9 mouse cellular contexts compared by ENCODE assay signal in the genomic region with DNA sequence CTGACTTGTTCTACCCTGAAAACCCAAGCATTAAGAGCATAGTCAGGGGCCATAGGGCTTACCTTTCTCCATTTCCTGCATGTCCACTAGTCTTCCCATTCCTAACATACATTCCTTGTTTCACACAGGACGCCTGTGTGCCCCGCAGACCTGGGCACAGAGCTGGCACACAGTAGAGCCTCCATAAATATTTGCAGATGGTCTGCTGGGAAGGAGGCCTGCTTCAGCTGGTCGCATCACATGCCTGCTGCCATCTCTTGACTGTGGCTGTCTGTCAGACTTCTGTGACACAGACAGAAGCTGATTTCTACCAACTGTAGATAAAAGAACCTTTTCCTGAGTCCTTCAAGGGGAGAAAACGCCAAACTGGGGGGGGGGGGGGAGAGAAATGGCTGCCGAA.
DNase-seq lines count a peak whose midpoint lies in the region; ATAC-seq and TF ChIP-seq lines count a peak whose summit lies in the region.
"Had no signal": no experiment of that assay in that cellular context is flagged by ENCODE, and none has a peak within 500 bp of the region (broad histone marks: within the 10 kb centered on the region; RNA-seq: fewer than 3 reads in every experiment).

No protein-coding gene starts in this region.

- H3K9ac ChIP-seq in heart, postnatal 0 days (replicated peaks; ENCODE audit: low read depth, low read length) = no peak overlapping the region
- no peak overlapping the region for H3K9ac ChIP-seq in MEL (ENCODE audit: control insufficient read depth, low read depth, low read length, poor library complexity, severe bottlenecking)
- no peak overlapping the region for H3K9ac ChIP-seq in hindbrain, embryonic 16.5 days (ENCODE audit: low read depth, low read length)
- H3K9ac ChIP-seq in liver, embryonic 11.5 days (ENCODE audit: low read depth, low read length) = no peak overlapping the region

- H3K27me3 ChIP-seq in heart, postnatal 0 days (ENCODE audit: control insufficient read depth, insufficient read depth, low read length) = no peaks in the 10 kb centered on the region
- H3K27me3 ChIP-seq in MEL (ENCODE audit: control insufficient read depth in 1 of 2, insufficient read depth in 2 of 2, low read length in 2 of 2) = no peaks in the 10 kb centered on the region
- H3K27me3 ChIP-seq in hindbrain, embryonic 16.5 days (replicated peaks; ENCODE audit: control insufficient read depth, insufficient read depth, low read length) = no peaks in the 10 kb centered on the region
- no peaks in the 10 kb centered on the region for H3K27me3 ChIP-seq in liver, embryonic 11.5 days (replicated peaks; ENCODE audit: control insufficient read depth, insufficient read depth, low read length)
- H3K27me3 ChIP-seq: CH12.LX had no signal

- no peak for TF ChIP-seq RAD21 in MEL (IDR thresholded peaks at IDR 0.05; ENCODE audit: low read depth, low read length)

- no peaks in the 10 kb centered on the region for H3K9me3 ChIP-seq in heart, postnatal 0 days (replicated peaks; ENCODE audit: control insufficient read depth, low read length)
- no peaks in the 10 kb centered on the region for H3K9me3 ChIP-seq in MEL (replicated peaks; ENCODE audit: insufficient read depth, low read length)
- H3K9me3 ChIP-seq in hindbrain, embryonic 16.5 days (ENCODE audit: control insufficient read depth, low read length) = no peaks in the 10 kb centered on the region
- no peaks in the 10 kb centered on the region for H3K9me3 ChIP-seq in liver, embryonic 11.5 days (ENCODE audit: control insufficient read depth, low read length)

- H3K4me1 ChIP-seq in heart, postnatal 0 days (ENCODE audit: control insufficient read depth, insufficient read depth) = peaks cover 39% of the 10 kb centered on the region; the same call in 1 of the 2 replicates
- peaks cover 19 to 30% of the 10 kb centered on the region in 2 experiments for H3K4me1 ChIP-seq in MEL (ENCODE audit: control insufficient read depth in 1 of 2, insufficient read depth in 2 of 2, low read length in 2 of 2)
- H3K4me1 ChIP-seq in hindbrain, embryonic 16.5 days (ENCODE audit: control insufficient read depth, insufficient read depth, low read depth, low read length) = peaks cover 32% of the 10 kb centered on the region
- H3K4me1 ChIP-seq in liver, embryonic 11.5 days (replicated peaks; ENCODE audit: control insufficient read depth, insufficient read depth, low read length) = no peaks in the 10 kb centered on the region

- H3K4me3 ChIP-seq in heart, postnatal 0 days (ENCODE audit: low read depth, low read length) = no peak overlapping the region
- H3K4me3 ChIP-seq in MEL (ENCODE audit: control insufficient read depth in 1 of 2, insufficient read depth in 1 of 2, low read depth in 2 of 2, low read length in 2 of 2) = no peak overlapping the region
- H3K4me3 ChIP-seq in hindbrain, embryonic 16.5 days (ENCODE audit: low read length) = no peak overlapping the region
- no peak overlapping the region for H3K4me3 ChIP-seq in liver, embryonic 11.5 days (ENCODE audit: low read depth, low read length)

- H3K4me2 ChIP-seq in heart, postnatal 0 days (ENCODE audit: low read depth, low read length) = no peak overlapping the region
- no peak overlapping the region for H3K4me2 ChIP-seq in hindbrain, embryonic 16.5 days (ENCODE audit: low read length)
- H3K4me2 ChIP-seq in liver, embryonic 11.5 days = no peak overlapping the region

- H3K27ac ChIP-seq in heart, postnatal 0 days (ENCODE audit: low read depth) = peak overlapping the region; percentile 81
- H3K27ac ChIP-seq in MEL (ENCODE audit: control insufficient read depth, low read depth, low read length) = peak overlapping the region; percentile 52
- peak overlapping the region; percentile 61 for H3K27ac ChIP-seq in hindbrain, embryonic 16.5 days (ENCODE audit: low read depth, low read length)
- H3K27ac ChIP-seq in liver, embryonic 11.5 days (ENCODE audit: low read depth, low read length) = no peak overlapping the region

- 29% methylated on average over 4 of the region's 5 CpGs for WGBS in heart, postnatal 0 days
- WGBS in hindbrain, embryonic 16.5 days = 38% methylated on average over 5 of the region's 5 CpGs
- 64% methylated on average over 5 of the region's 5 CpGs for WGBS in liver, embryonic 11.5 days

- ATAC-seq in heart, postnatal 0 days (ENCODE audit: insufficient read depth, low read depth) = no peak
- peak; percentile 22; the same call in 1 of the 2 replicates for ATAC-seq in hindbrain, embryonic 16.5 days
- no peak for ATAC-seq in liver, embryonic 11.5 days (replicated peaks; ENCODE audit: low FRiP score)

- no peak for TF ChIP-seq EP300 in heart, postnatal 0 days (IDR thresholded peaks at IDR 0.05; ENCODE audit: low read depth)
- no peak for TF ChIP-seq EP300 in MEL (IDR thresholded peaks at IDR 0.05; ENCODE audit: low read depth in 1 of 2, low read length in 2 of 2)

- TF ChIP-seq POLR2A in MEL (IDR thresholded peaks at IDR 0.05; ENCODE audit: control insufficient read depth in 1 of 2, insufficient read depth in 1 of 2, low read depth in 1 of 2, low read length in 2 of 2, poor library complexity in 1 of 2) = no peak

- no peaks in the 10 kb centered on the region for H3K79me2 ChIP-seq in MEL (ENCODE audit: control insufficient read depth, insufficient read depth, low read length, poor library complexity)

- no peak for DNase-seq in heart, postnatal 0 days (ENCODE audit: low spot score)
- DNase-seq in heart, postnatal 4 days = no peak
- DNase-seq in MEL (ENCODE audit: low read depth, low spot score) = peak; percentile 20
- DNase-seq in cerebellum, postnatal 10 days = peak; percentile 64 to 74
- DNase-seq in gastrocnemius, postnatal 25 days = no peak
- no peak for DNase-seq in c-Kit-positive CD71-positive TER-119-positive erythroid progenitor cells, embryonic 14.5 days (ENCODE audit: low spot score)
- DNase-seq in liver, embryonic 11.5 days (ENCODE audit: low spot score) = no peak

- TF ChIP-seq CTCF in heart, postnatal 0 days (IDR thresholded peaks at IDR 0.05; ENCODE audit: low read depth) = no peak
- TF ChIP-seq CTCF in MEL (IDR thresholded peaks at IDR 0.05 in 2 of 3, conservative IDR thresholded peaks at IDR 0.05 in 1 of 3; ENCODE audit: control insufficient read depth in 1 of 3, insufficient read depth in 1 of 3, low read depth in 2 of 3, low read length in 3 of 3, poor library complexity in 1 of 3, severe bottlenecking in 1 of 3) = no peak

- no peaks in the 10 kb centered on the region for H3K36me3 ChIP-seq in heart, postnatal 0 days (replicated peaks; ENCODE audit: control insufficient read depth, insufficient read depth, low read length)
- peaks cover 0 to 23% of the 10 kb centered on the region in 2 experiments; a peak in 2 of 4 replicates for H3K36me3 ChIP-seq in MEL (ENCODE audit: control insufficient read depth in 1 of 2, insufficient read depth in 2 of 2, low read length in 2 of 2)
- no peaks in the 10 kb centered on the region for H3K36me3 ChIP-seq in hindbrain, embryonic 16.5 days (ENCODE audit: control insufficient read depth, insufficient read depth, low read length)
- no peaks in the 10 kb centered on the region for H3K36me3 ChIP-seq in liver, embryonic 11.5 days (ENCODE audit: control insufficient read depth, insufficient read depth, low read length)

TF ChIP-seq in MEL, 35 proteins besides CTCF, POLR2A, EP300 and RAD21:
- no peak for TF ChIP-seq MAX (IDR thresholded peaks at IDR 0.05; ENCODE audit: low read length)
- no peak for TF ChIP-seq TAL1 (IDR thresholded peaks at IDR 0.05; ENCODE audit: low read length)
- no peak for TF ChIP-seq MYB (IDR thresholded peaks at IDR 0.05; ENCODE audit: low read depth, low read length)
- TF ChIP-seq TCF12 (IDR thresholded peaks at IDR 0.05; ENCODE audit: low read depth, low read length) = no peak
- TF ChIP-seq NRF1 (IDR thresholded peaks at IDR 0.05; ENCODE audit: insufficient read depth, low read depth, low read length, poor library complexity, severe bottlenecking) = no peak
- no peak for TF ChIP-seq BHLHE40 (IDR thresholded peaks at IDR 0.05; ENCODE audit: borderline replicate concordance, low read depth, low read length)
- TF ChIP-seq MYC (IDR thresholded peaks at IDR 0.05; ENCODE audit: low read depth, low read length) = no peak
- no peak for TF ChIP-seq UBTF (IDR thresholded peaks at IDR 0.05; ENCODE audit: borderline replicate concordance, insufficient read depth, low read depth, low read length)
- TF ChIP-seq POLR2AphosphoS2 (IDR thresholded peaks at IDR 0.05; ENCODE audit: low read length) = no peak
- TF ChIP-seq MXI1 (IDR thresholded peaks at IDR 0.05; ENCODE audit: low read depth, low read length) = no peak
- TF ChIP-seq SMC3 (IDR thresholded peaks at IDR 0.05; ENCODE audit: low read depth, low read length) = no peak
- no peak for TF ChIP-seq ZC3H11A (IDR thresholded peaks at IDR 0.05; ENCODE audit: low read depth, low read length)
- no peak for TF ChIP-seq ELF1 (IDR thresholded peaks at IDR 0.05; ENCODE audit: low read depth, low read length)
- TF ChIP-seq MAZ (IDR thresholded peaks at IDR 0.05; ENCODE audit: low read depth, low read length) = no peak
- no peak for TF ChIP-seq GABPA (IDR thresholded peaks at IDR 0.05; ENCODE audit: low read depth, low read length)

Comparison
In these comparisons a context has a peak if more than half of its experiments do, and no peak if none do; other contexts are left out.
1. DNase-seq: peak in MEL (single experiment) and cerebellum, postnatal 10 days (2 of 2); none in heart, postnatal 0 days (single experiment), heart, postnatal 4 days (single experiment), gastrocnemius, postnatal 25 days (single experiment), c-Kit-positive CD71-positive TER-119-positive erythroid progenitor cells, embryonic 14.5 days (single experiment) and liver, embryonic 11.5 days (single experiment).